Comparison of ENCODE assay signal across 9 mouse cellular contexts in the genomic region with DNA sequence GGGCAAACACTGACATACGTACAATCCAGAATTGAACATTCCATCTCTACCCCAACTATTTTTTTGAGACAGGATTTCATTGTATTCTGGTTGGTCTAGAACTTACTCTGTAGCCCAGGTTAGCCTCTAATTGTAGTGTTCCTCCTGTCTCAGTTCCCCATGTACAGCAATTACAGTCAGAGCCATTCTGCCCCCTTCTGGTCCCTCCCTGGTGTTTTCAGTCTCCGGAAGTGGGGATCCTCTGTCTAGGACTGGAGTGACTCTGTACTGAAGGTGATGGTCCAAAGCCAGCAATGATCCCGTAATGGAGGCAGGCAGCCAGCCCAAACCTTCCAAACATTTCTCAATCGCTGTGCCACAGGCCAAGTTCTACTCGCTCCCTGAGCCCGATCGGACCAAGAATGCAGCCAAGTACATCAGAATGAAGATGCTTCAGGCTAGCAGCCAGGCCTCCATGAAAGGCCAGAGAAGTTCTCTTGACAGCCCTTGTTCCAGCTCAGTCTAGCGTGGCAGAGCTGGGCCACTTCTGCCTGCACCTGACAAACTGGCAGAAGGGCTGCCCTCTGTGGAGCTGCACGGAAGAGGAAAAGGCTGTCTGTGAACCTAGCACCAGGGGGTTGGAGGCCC. TPM values are rescaled to one million over a fixed set of nuclear protein-coding genes. Genes with fewer than 3 reads are reported as not detected.
DNase-seq lines count a peak whose midpoint lies in the region; ATAC-seq and TF ChIP-seq lines count a peak whose summit lies in the region.
"Had no signal": no experiment of that assay in that cellular context is flagged by ENCODE, and none has a peak within 500 bp of the region (broad histone marks: within the 10 kb centered on the region; RNA-seq: fewer than 3 reads in every experiment).

No protein-coding gene starts in this region.

- H3K4me2 ChIP-seq in forebrain, postnatal 0 days (ENCODE audit: low read depth) = no peak overlapping the region
- H3K4me2 ChIP-seq in forebrain, embryonic 12.5 days = no peak overlapping the region
- no peak overlapping the region for H3K4me2 ChIP-seq in neural tube, embryonic 15.5 days
- H3K4me2 ChIP-seq: neural tube, embryonic 12.5 days had no signal

- H3K36me3 ChIP-seq in forebrain, postnatal 0 days (ENCODE audit: insufficient read depth) = no peaks in the 10 kb centered on the region
- H3K36me3 ChIP-seq in forebrain, embryonic 12.5 days (replicated peaks) = no peaks in the 10 kb centered on the region
- H3K36me3 ChIP-seq in neural tube, embryonic 15.5 days = no peaks in the 10 kb centered on the region
- H3K36me3 ChIP-seq: neural tube, embryonic 12.5 days had no signal

- ATAC-seq in forebrain, postnatal 0 days = peak; percentile 13; the same call in 1 of the 2 replicates
- ATAC-seq in forebrain, embryonic 12.5 days (ENCODE audit: low FRiP score) = no peak
- no peak for ATAC-seq in neural tube, embryonic 15.5 days (ENCODE audit: low FRiP score)

- no peak for TF ChIP-seq CTCF in forebrain, postnatal 0 days (IDR thresholded peaks at IDR 0.05; ENCODE audit: low read depth)

- H3K27ac ChIP-seq in forebrain, postnatal 0 days (ENCODE audit: low read depth, low read length) = no peak overlapping the region
- H3K27ac ChIP-seq in forebrain, embryonic 12.5 days = no peak overlapping the region
- H3K27ac ChIP-seq in neural tube, embryonic 15.5 days (replicated peaks) = no peak overlapping the region
- H3K27ac ChIP-seq: neural tube, embryonic 12.5 days had no signal

- intact Hi-C loops in heart, postnatal 14 days (cut with DNase I) = no loop called here
- intact Hi-C loops in left cerebral cortex, postnatal 4 days (cut with DNase I) = loop anchor here (5.0 kb wide), 1 partner anchor 47 kb away; a partner anchor contains a TSS

- 0 out of 2 replicates have a peak, but pooled peaks cover 4% of the 10 kb centered on the region for H3K4me1 ChIP-seq in forebrain, postnatal 0 days (ENCODE audit: insufficient read depth)
- peaks cover 16% of the 10 kb centered on the region for H3K4me1 ChIP-seq in forebrain, embryonic 12.5 days
- peaks cover 28% of the 10 kb centered on the region for H3K4me1 ChIP-seq in neural tube, embryonic 15.5 days

- 50% methylated on average over 9 of the region's 9 CpGs for WGBS in forebrain, postnatal 0 days
- 80% methylated on average over 9 of the region's 9 CpGs for WGBS in forebrain, embryonic 12.5 days
- 76% methylated on average over 9 of the region's 9 CpGs for WGBS in neural tube, embryonic 15.5 days

- no peaks in the 10 kb centered on the region for H3K9me3 ChIP-seq in forebrain, postnatal 0 days (ENCODE audit: low read length)
- no peaks in the 10 kb centered on the region for H3K9me3 ChIP-seq in forebrain, embryonic 12.5 days
- no peaks in the 10 kb centered on the region for H3K9me3 ChIP-seq in neural tube, embryonic 15.5 days (replicated peaks)
- H3K9me3 ChIP-seq: neural tube, embryonic 12.5 days had no signal

- H3K27me3 ChIP-seq in forebrain, postnatal 0 days (ENCODE audit: insufficient read depth, low read length) = no peaks in the 10 kb centered on the region
- H3K27me3 ChIP-seq in forebrain, embryonic 12.5 days = 0 out of 2 replicates have a peak, but pooled peaks cover 10% of the 10 kb centered on the region
- no peaks in the 10 kb centered on the region for H3K27me3 ChIP-seq in neural tube, embryonic 15.5 days (replicated peaks)
- H3K27me3 ChIP-seq: neural tube, embryonic 12.5 days had no signal

- peak; percentile 47 for DNase-seq in forebrain, postnatal 0 days
- DNase-seq in 3T3-L1 (ENCODE audit: low read depth, low spot score) = peak; percentile 58
- DNase-seq in cerebellum, adult 8-10 months = peak; percentile 27
- DNase-seq in heart, postnatal 14 days = peak; percentile 82
- peak; percentile 92 for DNase-seq in left cerebral cortex, postnatal 4 days
- peak; percentile 56 for DNase-seq in testis, postnatal 14 days (ENCODE audit: low spot score)

- H3K4me3 ChIP-seq in forebrain, postnatal 0 days (ENCODE audit: low read depth, low read length) = no peak overlapping the region
- no peak overlapping the region for H3K4me3 ChIP-seq in forebrain, embryonic 12.5 days (replicated peaks)
- H3K4me3 ChIP-seq in neural tube, embryonic 15.5 days (replicated peaks) = no peak overlapping the region
- H3K4me3 ChIP-seq: neural tube, embryonic 12.5 days had no signal

- H3K9ac ChIP-seq in forebrain, postnatal 0 days = no peak overlapping the region
- no peak overlapping the region for H3K9ac ChIP-seq in forebrain, embryonic 12.5 days
- H3K9ac ChIP-seq in neural tube, embryonic 15.5 days (replicated peaks) = no peak overlapping the region
- H3K9ac ChIP-seq: neural tube, embryonic 12.5 days had no signal

RNA-seq across cellular contexts. Expression of a gene that starts 3.2 kb away (rescaled TPM):
- 73.8 and 86.0 TPM in 2 replicates for total RNA-seq in forebrain, postnatal 0 days (2014; rRNA removed)
- polyA plus RNA-seq in forebrain, postnatal 0 days (2015; fragmentation: Nextera tagmentation; extraction: Ambion mirVana) = 45.1 and 47.0 TPM in 2 replicates
- polyA plus RNA-seq in forebrain, embryonic 12.5 days (2016; fragmentation: Nextera tagmentation; extraction: Ambion mirVana) = 13.9 and 14.5 TPM in 2 replicates
- 10 to 100 TPM; 38.0 to 38.9 TPM for total RNA-seq in heart, postnatal 14 days (2021)
- total RNA-seq in left cerebral cortex, postnatal 4 days (2021) = 100 to 1,000 TPM in 1 of 2 experiments, 10 to 100 TPM in 1; 90.9 to 101 TPM
- polyA plus RNA-seq in neural tube, embryonic 15.5 days (2015; fragmentation: Nextera tagmentation; extraction: Ambion mirVana) = 39.8 and 40.8 TPM in 2 replicates

RNA-seq across cellular contexts. Expression of a gene that starts 47.8 kb away (rescaled TPM):
- 19.2 and 22.4 TPM in 2 replicates for total RNA-seq in forebrain, postnatal 0 days (2014; rRNA removed)
- polyA plus RNA-seq in forebrain, postnatal 0 days (2015; fragmentation: Nextera tagmentation; extraction: Ambion mirVana) = 2.8 and 3.0 TPM in 2 replicates
- 1.6 TPM in 2 replicates for polyA plus RNA-seq in forebrain, embryonic 12.5 days (2016; fragmentation: Nextera tagmentation; extraction: Ambion mirVana)
- 1 to 10 TPM; 2.9 to 3.2 TPM for total RNA-seq in heart, postnatal 14 days (2021)
- 10 to 100 TPM; 41.1 to 42.8 TPM for total RNA-seq in left cerebral cortex, postnatal 4 days (2021)
- polyA plus RNA-seq in neural tube, embryonic 15.5 days (2015; fragmentation: Nextera tagmentation; extraction: Ambion mirVana) = 3.1 and 8.1 TPM in 2 replicates

RNA-seq across cellular contexts. Expression of a gene that starts 52.0 kb away (rescaled TPM):
- 15.0 and 44.3 TPM in 2 replicates for total RNA-seq in forebrain, postnatal 0 days (2014; rRNA removed)
- 292 and 386 TPM in 2 replicates for polyA plus RNA-seq in forebrain, postnatal 0 days (2015; fragmentation: Nextera tagmentation; extraction: Ambion mirVana)
- 292 and 346 TPM in 2 replicates for polyA plus RNA-seq in forebrain, embryonic 12.5 days (2016; fragmentation: Nextera tagmentation; extraction: Ambion mirVana)
- 10 to 100 TPM; 13.5 to 32.5 TPM for total RNA-seq in heart, postnatal 14 days (2021)
- total RNA-seq in left cerebral cortex, postnatal 4 days (2021) = 10 to 100 TPM; 15.8 to 36.9 TPM
- polyA plus RNA-seq in neural tube, embryonic 15.5 days (2015; fragmentation: Nextera tagmentation; extraction: Ambion mirVana) = 186 and 258 TPM in 2 replicates

Comparison
In these comparisons a context has a peak if more than half of its experiments do, and no peak if none do; other contexts are left out.
1. DNase-seq: peak in every context shown above with its lines; median percentile 92 in left cerebral cortex, postnatal 4 days; 82 in heart, postnatal 14 days; 58 in 3T3-L1; 56 in testis, postnatal 14 days; 47 in forebrain, postnatal 0 days; 27 in cerebellum, adult 8-10 months.